Mouse (Mus musculus): Measurements from ENCODE around the gene Cmtm2a. TPM values are rescaled to one million over a fixed set of nuclear protein-coding genes. Genes with fewer than 3 reads are reported as not detected.
A peak's percentile ranks its signal among the peaks of the same experiment; 100 is the strongest.

Gene Cmtm2a
- polyA plus RNA-seq, 1 experiment from 2014 or later: not detected

- no peaks in the 10 kb centered on the region for H3K9me3 ChIP-seq (replicated peaks; ENCODE audit: control insufficient read depth, low read length)
- no peaks in the 10 kb centered on the region for H3K27me3 ChIP-seq (replicated peaks; ENCODE audit: control insufficient read depth, insufficient read depth, low read length)
- no peak overlapping the region for H3K4me3 ChIP-seq (ENCODE audit: low read depth, low read length)
- H3K4me2 ChIP-seq (ENCODE audit: low read length): no peak overlapping the region
- H3K4me1 ChIP-seq (ENCODE audit: control insufficient read depth, insufficient read depth, low read length): peaks cover 9% of the 10 kb centered on the region
- H3K27ac ChIP-seq (ENCODE audit: low read depth, low read length): no peak overlapping the region
- H3K9ac ChIP-seq (ENCODE audit: low read length): no peak overlapping the region
- peaks cover 27% of the 10 kb centered on the region for H3K36me3 ChIP-seq (ENCODE audit: control insufficient read depth, insufficient read depth, low read length)
- ATAC-seq: no peak
- DNase-seq (ENCODE audit: low spot score): no peak
- 94% methylated on average over 4 of the region's 4 CpGs for WGBS
Measured at GRCm38 (mm10) chr8:104246621-104247020, 46.4 kb downstream of the Cmtm2a start.

DNA sequence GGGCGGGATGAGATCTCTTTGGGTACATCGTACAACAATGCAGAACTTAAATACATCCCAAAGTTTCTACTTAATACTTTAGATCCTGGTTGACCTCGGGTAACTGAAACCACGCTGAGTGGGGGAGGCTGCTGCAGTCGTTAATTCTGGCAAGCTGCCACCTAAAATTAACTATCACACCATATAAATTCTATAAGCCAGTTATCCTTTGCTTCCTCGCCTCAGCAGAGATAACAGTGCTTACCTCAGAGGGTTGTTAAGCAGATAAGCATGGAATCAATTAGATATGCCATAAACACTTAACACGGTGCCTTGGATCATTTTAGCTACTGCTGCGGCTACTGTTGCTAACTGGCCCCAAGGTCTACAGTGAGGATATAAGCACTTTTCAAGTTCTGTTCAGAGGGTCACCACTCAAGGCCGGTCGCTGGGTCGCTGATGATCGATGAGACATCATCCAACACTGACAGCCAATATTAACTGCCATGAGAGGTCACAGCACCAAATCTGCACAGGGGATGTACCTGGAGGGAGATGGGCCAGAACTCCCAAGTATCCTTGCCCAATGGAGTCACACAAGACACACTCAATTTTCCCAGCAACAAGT lies 50.8 kb downstream of the Cmtm2a start:
- ATAC-seq: no peak
- H3K4me1 ChIP-seq (ENCODE audit: control insufficient read depth, insufficient read depth, low read length): no peaks in the 10 kb centered on the region
- H3K36me3 ChIP-seq (ENCODE audit: control insufficient read depth, insufficient read depth, low read length): peaks cover 69% of the 10 kb centered on the region
- H3K27me3 ChIP-seq (replicated peaks; ENCODE audit: control insufficient read depth, insufficient read depth, low read length): no peaks in the 10 kb centered on the region
- no peak overlapping the region for H3K4me2 ChIP-seq (ENCODE audit: low read length)
- no peak overlapping the region for H3K9ac ChIP-seq (ENCODE audit: low read length)
- H3K9me3 ChIP-seq (replicated peaks; ENCODE audit: control insufficient read depth, low read length): no peaks in the 10 kb centered on the region
- DNase-seq (ENCODE audit: low spot score): no peak
- no peak overlapping the region for H3K27ac ChIP-seq (ENCODE audit: low read depth, low read length)
- no peak overlapping the region for H3K4me3 ChIP-seq (ENCODE audit: low read depth, low read length)
- WGBS: 88% methylated on average over 12 of the region's 12 CpGs

GRCm38 (mm10) chr8:104239418-104239861 lies 53.5 kb downstream of the Cmtm2a start:
- Histone ChIP-seq H3K4me2 (ENCODE audit: low read length) (no peak overlapping the region), H3K4me1 (ENCODE audit: control insufficient read depth, insufficient read depth, low read length) (no peaks in the 10 kb centered on the region), H3K9me3 (replicated peaks; ENCODE audit: control insufficient read depth, low read length) (no peaks in the 10 kb centered on the region), H3K4me3 (ENCODE audit: low read depth, low read length) (no peak overlapping the region), H3K36me3 (ENCODE audit: control insufficient read depth, insufficient read depth, low read length) (peaks cover 91% of the 10 kb centered on the region), H3K27me3 (replicated peaks; ENCODE audit: control insufficient read depth, insufficient read depth, low read length) (no peaks in the 10 kb centered on the region), H3K9ac (ENCODE audit: low read length) (no peak overlapping the region), H3K27ac (ENCODE audit: low read depth, low read length) (no peak overlapping the region)
- 91% methylated on average over 10 of the region's 10 CpGs for WGBS
- no peak for DNase-seq (ENCODE audit: low spot score)
- no peak for ATAC-seq

GRCm38 (mm10) chr8:104234573-104234972 lies 58.4 kb downstream of the Cmtm2a start:
- 51% methylated on average over 6 of the region's 6 CpGs for WGBS
- H3K4me3 ChIP-seq (ENCODE audit: low read depth, low read length): no peak overlapping the region
- DNase-seq (ENCODE audit: low spot score) (peak; percentile 13), ATAC-seq (no peak)
- no peaks in the 10 kb centered on the region for H3K27me3 ChIP-seq (replicated peaks; ENCODE audit: control insufficient read depth, insufficient read depth, low read length)
- no peaks in the 10 kb centered on the region for H3K4me1 ChIP-seq (ENCODE audit: control insufficient read depth, insufficient read depth, low read length)
- H3K9ac ChIP-seq (ENCODE audit: low read length): no peak overlapping the region
- no peak overlapping the region for H3K27ac ChIP-seq (ENCODE audit: low read depth, low read length)
- no peak overlapping the region for H3K4me2 ChIP-seq (ENCODE audit: low read length)
- no peaks in the 10 kb centered on the region for H3K9me3 ChIP-seq (replicated peaks; ENCODE audit: control insufficient read depth, low read length)
- H3K36me3 ChIP-seq (ENCODE audit: control insufficient read depth, insufficient read depth, low read length): peaks cover 94% of the 10 kb centered on the region

DNA sequence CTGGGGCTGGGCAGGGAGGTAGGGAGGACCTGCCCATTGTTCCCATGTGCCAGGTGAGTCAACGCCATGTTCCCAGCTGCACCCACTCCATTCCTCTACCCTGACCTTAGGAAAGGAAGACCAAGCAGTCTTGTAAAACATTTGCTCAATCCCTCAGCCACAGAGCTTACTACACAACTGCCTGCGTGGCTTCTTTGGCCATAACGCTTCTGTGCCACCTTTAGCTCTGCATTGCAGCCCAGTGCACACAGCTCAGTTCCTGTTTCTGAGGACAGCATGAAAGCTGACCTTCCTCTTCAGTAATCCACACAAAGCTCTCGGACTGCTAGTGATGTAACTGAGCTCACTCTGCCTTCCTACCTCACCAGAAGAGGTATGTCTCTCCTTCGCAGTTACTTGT lies 60.1 kb downstream of the Cmtm2a start:
- WGBS: 92% methylated on average over 5 of the region's 5 CpGs
- no peak overlapping the region for H3K4me2 ChIP-seq (ENCODE audit: low read length)
- H3K9ac ChIP-seq (ENCODE audit: low read length): no peak overlapping the region
- no peaks in the 10 kb centered on the region for H3K27me3 ChIP-seq (replicated peaks; ENCODE audit: control insufficient read depth, insufficient read depth, low read length)
- no peak overlapping the region for H3K4me3 ChIP-seq (ENCODE audit: low read depth, low read length)
- H3K27ac ChIP-seq (ENCODE audit: low read depth, low read length): no peak overlapping the region
- H3K36me3 ChIP-seq (ENCODE audit: control insufficient read depth, insufficient read depth, low read length): peaks cover 93% of the 10 kb centered on the region
- no peaks in the 10 kb centered on the region for H3K9me3 ChIP-seq (replicated peaks; ENCODE audit: control insufficient read depth, low read length)
- no peaks in the 10 kb centered on the region for H3K4me1 ChIP-seq (ENCODE audit: control insufficient read depth, insufficient read depth, low read length)
- ATAC-seq (no peak), DNase-seq (ENCODE audit: low spot score) (no peak)

DNA sequence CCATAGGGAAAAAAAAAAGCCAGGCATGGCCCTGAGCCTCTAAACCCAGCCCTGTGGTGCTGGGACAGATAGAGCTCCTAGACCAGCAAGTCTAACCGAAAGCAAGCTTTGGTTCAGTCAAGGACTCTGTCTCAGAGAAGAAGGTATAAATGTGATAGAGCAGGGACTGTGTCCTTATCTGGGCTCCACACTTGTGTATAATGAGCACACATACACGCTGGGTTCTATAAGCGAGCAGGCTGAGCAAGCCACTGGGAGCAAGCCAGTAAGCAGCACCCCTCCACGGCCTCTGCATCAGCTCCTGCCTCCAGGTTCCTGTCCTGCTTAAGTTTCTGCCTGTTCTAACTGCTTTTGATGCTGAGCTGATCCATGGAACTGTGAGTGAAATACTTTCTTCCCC lies 60.9 kb downstream of the Cmtm2a start:
- Histone ChIP-seq H3K4me2 (ENCODE audit: low read length) (no peak overlapping the region), H3K27me3 (replicated peaks; ENCODE audit: control insufficient read depth, insufficient read depth, low read length) (no peaks in the 10 kb centered on the region), H3K36me3 (ENCODE audit: control insufficient read depth, insufficient read depth, low read length) (peaks cover 95% of the 10 kb centered on the region), H3K4me3 (ENCODE audit: low read depth, low read length) (no peak overlapping the region), H3K4me1 (ENCODE audit: control insufficient read depth, insufficient read depth, low read length) (no peaks in the 10 kb centered on the region), H3K9ac (ENCODE audit: low read length) (no peak overlapping the region), H3K9me3 (replicated peaks; ENCODE audit: control insufficient read depth, low read length) (no peaks in the 10 kb centered on the region), H3K27ac (ENCODE audit: low read depth, low read length) (no peak overlapping the region)
- ATAC-seq (no peak), DNase-seq (ENCODE audit: low spot score) (no peak)
- WGBS: 98% methylated on average over 4 of the region's 4 CpGs

Other genes with a start within 250 kb of the Cmtm2a start
- gene Cdh5, start 191.6 kb downstream of the Cmtm2a start, polyA plus RNA-seq (2014; fragmentation: Nextera tagmentation; extraction: Ambion mirVana): 13.6 and 13.7 TPM in 2 replicates
- 1.8 and 2.3 TPM in 2 replicates for gene Bean1, start 122.7 kb downstream of the Cmtm2a start, polyA plus RNA-seq (2014; fragmentation: Nextera tagmentation; extraction: Ambion mirVana)
- gene Tk2, start 44.6 kb downstream of the Cmtm2a start, polyA plus RNA-seq (2014; fragmentation: Nextera tagmentation; extraction: Ambion mirVana): 47.0 and 47.1 TPM in 2 replicates
- gene Cklf, start 42.3 kb downstream of the Cmtm2a start, polyA plus RNA-seq (2014; fragmentation: Nextera tagmentation; extraction: Ambion mirVana): 22.2 and 26.8 TPM in 2 replicates
- gene Gm45711, start 16.9 kb upstream of the Cmtm2a start, polyA plus RNA-seq (2014; fragmentation: Nextera tagmentation; extraction: Ambion mirVana): not detected in 2 replicates
- not detected in 2 replicates for gene Cmtm1, start 17.0 kb upstream of the Cmtm2a start, polyA plus RNA-seq (2014; fragmentation: Nextera tagmentation; extraction: Ambion mirVana)
- not detected in 2 replicates for gene Gm11020, start 28.4 kb upstream of the Cmtm2a start, polyA plus RNA-seq (2014; fragmentation: Nextera tagmentation; extraction: Ambion mirVana)
- gene Cmtm2b, start 29.0 kb upstream of the Cmtm2a start, polyA plus RNA-seq (2014; fragmentation: Nextera tagmentation; extraction: Ambion mirVana): not detected in 2 replicates
- gene Cmtm3, start 46.2 kb upstream of the Cmtm2a start, polyA plus RNA-seq (2014; fragmentation: Nextera tagmentation; extraction: Ambion mirVana): 37.5 and 38.8 TPM in 2 replicates
- gene Cmtm4, start 102.6 kb upstream of the Cmtm2a start, polyA plus RNA-seq (2014; fragmentation: Nextera tagmentation; extraction: Ambion mirVana): 3.5 and 3.7 TPM in 2 replicates
- 61.1 and 74.0 TPM in 2 replicates for gene Dync1li2, start 149.9 kb upstream of the Cmtm2a start, polyA plus RNA-seq (2014; fragmentation: Nextera tagmentation; extraction: Ambion mirVana)
- 0.12 and 0.15 TPM in 2 replicates for gene Terb1, start 216.7 kb upstream of the Cmtm2a start, polyA plus RNA-seq (2014; fragmentation: Nextera tagmentation; extraction: Ambion mirVana)
- gene Nae1, start 241.5 kb upstream of the Cmtm2a start, polyA plus RNA-seq (2014; fragmentation: Nextera tagmentation; extraction: Ambion mirVana): 130 and 135 TPM in 2 replicates
- 1.1 and 1.2 TPM in 2 replicates for gene Car7, start 241.5 kb upstream of the Cmtm2a start, polyA plus RNA-seq (2014; fragmentation: Nextera tagmentation; extraction: Ambion mirVana)

All from forebrain, embryonic 14.5 days (tissue).